Mouse (Mus musculus) gastrocnemius, adult 2 months (tissue): Measurements from ENCODE around the gene Caskin1. TPM values are rescaled to one million over a fixed set of nuclear protein-coding genes. Genes with fewer than 3 reads are reported as not detected.

ENCODE experiments used
- DNase-seq: peaks from one replicate; pipeline ENCODE4 v3.0.0; 2022
- H3K27ac ChIP-seq: fragments of 200-600 bp; 2 replicates; pipeline ENCODE4 v1.8.1; 2022; ENCODE audit warnings: mild to moderate bottlenecking
- H3K4me3 ChIP-seq: fragments of 200-600 bp; 2 replicates; pipeline ENCODE4 v1.8.1; 2022; ENCODE audit warnings: mild to moderate bottlenecking, moderate library complexity
- CTCF ChIP-seq: fragments of 200-600 bp; IDR thresholded peaks from 2 replicates; pipeline ENCODE4 v1.8.1; 2022; ENCODE audit warnings: antibody characterized with exemption, mild to moderate bottlenecking, moderate library complexity
- intact Hi-C: fragments of 180-260 bp; cut with DNase I; formaldehyde crosslinking; loops from one replicate; pipeline ENCODE4 v1.15.1; 2025
- total RNA-seq, 2 experiments: library from RNA; stranded (reverse); gene quantifications; 2 replicates each; pipeline ENCODE4 v1.2.3; 2021

Gene Caskin1
- total RNA-seq, 2 experiments from 2014 or later: 0.08 TPM; not detected in 1

DNA sequence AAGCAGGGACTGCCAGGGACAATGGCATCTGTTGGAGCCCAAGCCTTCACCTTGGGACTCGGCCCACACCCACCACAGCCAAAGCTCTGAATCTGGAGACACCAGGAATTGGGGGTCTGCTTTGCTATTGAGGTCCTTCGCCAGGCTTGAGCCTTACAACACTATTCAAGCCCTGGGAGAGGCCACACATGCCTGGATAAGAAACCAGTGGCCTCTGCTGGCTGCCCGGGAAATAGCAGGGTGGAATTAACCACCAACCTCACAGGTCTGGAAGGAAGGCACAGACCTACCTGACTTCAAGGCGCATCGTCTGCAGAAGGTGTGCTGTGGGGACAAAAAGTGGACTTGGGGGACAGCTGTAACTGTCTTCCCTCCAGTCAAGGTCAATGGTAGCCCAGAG lies 25.2 kb downstream of the Caskin1 start:
- Histone ChIP-seq H3K27ac (peak overlapping the region; percentile 80), H3K4me3 (peak overlapping the region; percentile 63)
- TF ChIP-seq CTCF: peak; percentile 77
- peak; percentile 61 for DNase-seq
- intact Hi-C loops: loop anchor here (2.0 kb wide), 1 partner anchor 15 kb away; no protein-coding TSS in a partner anchor

DNA sequence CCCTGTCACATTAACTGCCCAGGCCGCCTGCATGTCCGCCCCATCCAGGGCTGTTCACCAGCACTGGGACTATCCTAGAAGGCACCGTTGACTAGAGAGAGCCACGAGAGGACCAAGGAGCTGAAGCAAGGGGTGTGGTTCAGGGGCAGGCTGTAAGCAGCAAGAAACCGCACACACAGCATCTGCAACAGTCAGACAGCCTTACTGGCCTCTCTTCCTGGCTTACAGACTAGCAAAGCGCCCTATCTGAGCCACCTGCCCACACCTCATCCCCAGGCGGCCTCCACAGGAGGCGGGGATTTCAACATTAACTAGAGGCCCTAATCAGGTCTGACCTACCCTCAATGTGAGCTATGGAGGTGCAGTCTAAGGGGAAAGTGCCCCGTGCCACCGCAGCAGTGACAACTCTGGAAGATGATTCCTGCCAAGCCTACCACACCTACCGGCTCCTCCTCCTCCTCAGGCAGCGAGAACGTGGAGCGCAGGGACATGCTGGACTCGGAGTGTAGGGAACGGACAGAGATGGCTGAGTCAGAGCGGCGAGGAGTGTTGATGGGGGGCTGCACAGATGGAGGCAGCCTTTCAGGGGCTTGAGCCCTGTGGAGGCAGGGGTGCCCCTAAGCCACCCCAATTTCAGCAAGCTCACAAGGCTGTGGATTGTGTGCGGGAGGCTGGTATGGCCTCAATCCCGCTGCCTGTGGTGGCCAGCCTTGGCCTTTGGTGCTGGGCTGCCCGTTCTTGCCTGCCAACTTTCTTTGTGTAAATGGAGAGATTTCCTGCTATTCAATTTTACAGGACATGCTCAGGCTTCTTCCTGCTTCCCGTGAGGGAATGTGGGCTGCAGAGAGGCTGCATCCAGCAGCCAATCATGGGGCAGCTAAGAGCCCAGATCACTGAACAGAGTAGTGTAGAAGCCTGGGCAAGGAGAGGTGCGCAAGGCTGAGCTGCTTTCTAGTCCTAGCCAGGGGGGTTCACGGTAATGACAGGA lies 26.2 kb downstream of the Caskin1 start:
- DNase-seq: no peak
- Histone ChIP-seq H3K4me3 (peak overlapping the region; percentile 63), H3K27ac (peak overlapping the region; percentile 80)
- intact Hi-C loops: no loop called here
- no peak for TF ChIP-seq CTCF

DNA sequence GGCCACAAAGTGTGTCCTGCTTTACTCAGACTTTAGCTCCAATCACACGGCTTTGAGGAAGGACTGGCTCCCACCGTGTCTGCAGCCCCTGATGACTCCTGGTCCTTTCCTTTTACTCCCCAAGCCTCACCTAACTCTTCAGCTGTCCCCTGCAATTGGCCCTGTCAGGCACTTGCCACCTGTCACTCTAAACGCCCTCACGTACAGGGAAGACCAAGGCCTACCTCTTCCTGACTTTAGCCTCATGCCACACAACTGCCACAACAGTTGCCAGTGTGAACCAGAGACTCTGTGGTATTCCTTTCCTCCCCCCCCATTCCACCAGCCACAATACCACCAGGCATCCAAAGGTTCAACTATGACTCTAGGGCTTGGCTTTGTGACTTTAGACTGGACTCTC lies 32.0 kb downstream of the Caskin1 start:
- intact Hi-C loops: no loop called here
- no peak overlapping the region for H3K27ac ChIP-seq
- DNase-seq: no peak
- H3K4me3 ChIP-seq: no peak overlapping the region
- no peak for TF ChIP-seq CTCF

DNA sequence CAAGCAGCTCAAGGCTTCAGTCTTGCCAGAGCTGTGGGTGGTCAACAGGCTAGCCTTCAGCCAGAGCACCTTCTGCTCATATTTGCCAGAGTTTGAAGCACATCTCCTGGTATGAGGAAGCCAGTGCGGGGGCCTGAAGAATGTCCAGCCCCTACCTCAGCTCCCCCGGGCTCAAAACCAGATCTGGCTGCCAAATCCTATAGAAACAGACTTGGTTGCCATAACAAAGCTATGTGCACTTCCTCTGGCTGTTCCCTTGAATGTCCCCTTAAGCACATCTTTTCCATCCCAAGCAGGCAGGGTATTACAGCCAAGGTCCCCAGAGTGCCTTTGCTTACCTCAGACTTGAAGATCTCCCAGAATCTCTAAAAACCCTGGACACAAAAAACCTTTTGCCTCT lies 36.3 kb downstream of the Caskin1 start:
- intact Hi-C loops: loop anchor here (5.0 kb wide), 2 partner anchors 37 to 108 kb away; partner anchors contain the start of genes Caskin1, Nthl1 and Tsc2
- 0 out of 2 replicates have a peak overlapping the region, but pooled peaks have one; percentile 31 for H3K27ac ChIP-seq
- no peak overlapping the region for H3K4me3 ChIP-seq
- DNase-seq: no peak
- no peak for TF ChIP-seq CTCF

DNA sequence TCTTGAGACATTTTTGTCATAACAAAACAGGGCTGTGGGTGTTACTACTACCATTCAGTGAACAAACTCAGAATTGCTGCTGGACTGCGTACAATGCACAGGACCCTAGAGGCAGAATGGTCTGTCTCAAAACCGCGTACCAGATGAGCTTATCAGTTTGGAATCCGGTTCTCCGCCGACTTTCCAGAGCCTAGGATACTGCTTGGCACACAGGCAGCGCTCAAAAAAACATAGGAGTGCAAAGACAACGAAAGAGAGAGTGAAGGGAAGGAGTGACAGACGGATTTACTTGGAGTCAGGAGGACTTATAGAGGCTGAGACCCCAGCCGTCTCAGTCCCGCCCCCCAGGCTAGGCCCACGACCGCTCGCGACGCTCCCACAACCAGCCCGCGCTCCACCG lies 38.9 kb downstream of the Caskin1 start:
- Histone ChIP-seq H3K27ac (peak overlapping the region; percentile 94), H3K4me3 (peak overlapping the region; percentile 77)
- DNase-seq: no peak
- intact Hi-C loops: loop anchor here (5.0 kb wide), 2 partner anchors 40 to 105 kb away; partner anchors contain the start of genes Caskin1, Nthl1 and Tsc2
- no peak for TF ChIP-seq CTCF

DNA sequence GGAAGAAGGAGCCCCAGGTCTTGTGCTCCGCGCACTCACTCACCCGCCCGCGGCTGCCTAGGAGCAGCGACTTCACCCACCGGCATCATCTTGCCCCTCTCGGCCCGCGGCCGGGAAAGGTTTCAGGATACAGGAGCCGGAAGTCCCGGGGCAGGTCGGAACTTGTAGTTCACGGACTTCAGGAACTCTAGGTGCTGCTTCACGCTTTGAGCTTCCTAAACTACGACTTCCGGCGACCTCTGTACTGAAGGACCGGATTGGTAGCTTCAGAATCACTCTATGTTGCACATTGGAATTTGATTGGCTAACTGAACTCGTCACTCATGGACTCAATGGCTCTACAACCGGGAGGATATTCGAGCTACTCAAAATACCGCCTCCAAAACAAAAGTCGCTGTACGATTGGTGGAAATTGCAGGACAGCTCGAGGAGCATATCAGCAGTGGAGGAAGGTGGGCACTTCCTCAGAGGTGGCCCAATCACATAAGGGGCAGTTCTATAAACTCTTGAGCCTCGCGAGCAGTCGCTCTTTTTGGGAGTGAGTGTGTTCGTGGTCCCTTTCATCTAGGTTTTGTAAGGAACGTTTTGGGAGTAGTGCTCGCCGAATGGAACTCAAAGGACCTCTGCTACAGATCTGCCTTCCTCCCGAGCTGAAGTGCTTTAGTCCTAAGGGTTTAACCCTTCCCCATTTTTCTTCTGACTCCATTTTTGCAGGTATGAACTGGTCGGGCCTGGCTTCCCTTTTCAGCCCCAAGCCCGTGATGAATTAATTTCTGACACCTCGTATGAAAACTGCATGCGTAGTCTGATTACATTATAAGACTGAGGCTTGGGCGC lies 39.5 kb downstream of the Caskin1 start, which contains the start of gene Traf7:
Gene Traf7, minus strand, starts transcription at position 216 of the 837 bp plus-strand sequence.
- DNase-seq: peak; percentile 94
- TF ChIP-seq CTCF: no peak
- Histone ChIP-seq H3K27ac (peak within 1 kb of the TSS; percentile 94), H3K4me3 (peak within 1 kb of the TSS; percentile 87)
- intact Hi-C loops: loop anchor here (2.0 to 5.0 kb wide), 3 partner anchors 41 to 125 kb away; partner anchors contain the start of genes Caskin1, Nthl1 and Tsc2

DNA sequence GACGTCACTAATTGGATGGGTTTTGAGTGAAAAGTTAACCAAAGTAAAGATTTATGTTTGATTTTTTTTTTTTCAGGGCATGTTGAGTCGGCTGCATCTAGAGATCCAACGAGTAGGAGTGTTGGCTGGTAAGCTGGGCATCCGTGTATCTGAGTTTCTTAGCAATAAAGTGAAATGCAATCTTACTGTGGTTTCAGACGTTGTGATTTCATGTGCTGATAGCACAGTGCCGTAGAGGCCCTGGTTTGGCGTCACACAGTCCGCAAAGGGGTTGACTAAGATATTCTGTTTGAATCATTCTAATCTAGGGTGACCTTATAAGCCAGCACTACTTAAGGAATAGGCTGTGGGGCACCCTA lies 40.1 kb downstream of the Caskin1 start:
- peak overlapping the region; percentile 87 for H3K4me3 ChIP-seq
- intact Hi-C loops: loop anchor here (2.0 to 5.0 kb wide), 3 partner anchors 41 to 124 kb away; partner anchors contain the start of genes Caskin1, Nthl1 and Tsc2

DNA sequence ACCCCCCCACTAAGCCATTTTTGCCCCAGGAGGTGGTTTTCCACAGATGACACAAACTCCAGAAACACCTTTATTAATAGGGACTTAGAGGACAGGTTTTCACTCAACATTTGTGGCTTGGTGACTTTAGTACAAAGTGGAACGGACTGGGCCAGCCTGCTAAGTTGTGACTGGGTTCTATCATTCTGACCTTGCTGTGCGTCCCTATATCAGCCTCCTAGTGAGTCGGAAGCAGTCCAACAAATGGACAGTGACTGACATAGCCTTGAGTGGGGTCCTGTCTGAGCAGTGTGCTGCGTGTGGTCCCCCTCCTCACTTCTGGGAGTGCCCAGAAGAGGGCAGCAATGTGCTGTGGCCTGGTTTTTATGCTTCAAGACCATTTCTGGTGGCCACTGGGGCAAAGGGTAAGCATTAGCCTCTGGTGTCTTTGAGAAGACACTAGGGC lies 40.6 kb downstream of the Caskin1 start:
- intact Hi-C loops: loop anchor here (2.0 to 5.0 kb wide), 3 partner anchors 42 to 124 kb away; partner anchors contain the start of genes Caskin1, Nthl1 and Tsc2
- DNase-seq: peak; percentile 58
- H3K27ac ChIP-seq: peak overlapping the region; percentile 84
- peak overlapping the region; percentile 87 for H3K4me3 ChIP-seq
- peak; percentile 80 for TF ChIP-seq CTCF

More for the DNA sequence above, 40.1 kb downstream of the Caskin1 start:
- peak overlapping the region; percentile 84 for H3K27ac ChIP-seq
- TF ChIP-seq CTCF: no peak
- no peak for DNase-seq

DNA sequence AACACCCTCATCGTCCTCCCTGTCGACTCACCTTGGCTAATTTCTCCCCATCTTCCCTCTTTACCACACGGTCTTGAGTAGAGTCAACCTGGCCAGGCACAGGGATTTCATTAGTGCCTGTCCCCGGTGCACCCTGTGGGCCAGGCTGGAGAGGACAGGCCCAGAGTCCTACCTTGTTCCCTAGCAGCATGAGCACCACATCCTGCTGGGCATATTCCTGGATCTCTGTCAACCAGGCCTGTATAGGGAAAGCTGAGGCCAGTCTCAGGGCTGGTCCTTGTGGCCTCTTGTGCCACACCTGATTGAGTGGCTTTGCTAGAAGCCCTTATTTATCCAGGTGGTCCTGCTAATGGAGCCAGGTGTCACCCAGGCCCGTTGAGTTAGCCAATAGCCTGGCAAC lies 41.5 kb downstream of the Caskin1 start:
- DNase-seq: no peak
- no peak overlapping the region for H3K4me3 ChIP-seq
- no peak for TF ChIP-seq CTCF
- intact Hi-C loops: loop anchor here (2.0 to 5.0 kb wide), 3 partner anchors 43 to 123 kb away; partner anchors contain the start of genes Caskin1, Nthl1 and Tsc2
- no peak overlapping the region; the same call in 1 of the 2 replicates for H3K27ac ChIP-seq

DNA sequence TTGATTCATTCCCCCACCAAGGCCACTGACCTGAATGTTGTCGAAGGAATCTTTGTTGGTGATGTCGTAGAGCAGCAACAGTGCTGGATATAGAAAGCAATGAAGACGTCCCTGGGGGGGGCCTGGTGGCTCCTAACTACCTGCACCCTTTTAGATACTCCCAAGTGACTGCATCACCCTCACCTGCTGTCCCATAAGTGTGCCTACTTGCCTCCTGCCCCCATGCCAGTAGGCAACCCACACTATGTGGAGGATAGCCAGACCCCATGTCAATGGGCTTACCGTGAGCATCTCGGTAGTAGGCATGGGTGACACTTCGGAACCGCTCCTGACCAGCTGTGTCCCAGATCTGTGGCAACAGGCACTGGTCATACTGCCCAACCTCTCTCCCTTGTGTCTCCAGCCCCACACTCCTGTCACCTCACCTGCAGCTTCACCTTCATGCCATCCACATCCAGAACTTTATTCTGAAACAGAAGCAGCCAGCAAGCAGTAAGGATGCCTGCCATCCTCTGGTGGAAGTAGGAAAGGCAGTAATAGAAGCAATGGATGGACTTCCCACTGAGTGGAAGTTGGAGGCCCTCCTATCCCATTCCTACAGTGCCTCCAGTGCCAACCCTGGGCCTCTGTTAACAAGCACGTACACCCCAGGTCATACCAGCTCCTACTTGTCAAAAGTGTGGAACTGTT lies 42.1 kb downstream of the Caskin1 start:
- no peak for DNase-seq
- no peak overlapping the region for H3K27ac ChIP-seq
- intact Hi-C loops: no loop called here
- H3K4me3 ChIP-seq: no peak overlapping the region
- TF ChIP-seq CTCF: no peak

DNA sequence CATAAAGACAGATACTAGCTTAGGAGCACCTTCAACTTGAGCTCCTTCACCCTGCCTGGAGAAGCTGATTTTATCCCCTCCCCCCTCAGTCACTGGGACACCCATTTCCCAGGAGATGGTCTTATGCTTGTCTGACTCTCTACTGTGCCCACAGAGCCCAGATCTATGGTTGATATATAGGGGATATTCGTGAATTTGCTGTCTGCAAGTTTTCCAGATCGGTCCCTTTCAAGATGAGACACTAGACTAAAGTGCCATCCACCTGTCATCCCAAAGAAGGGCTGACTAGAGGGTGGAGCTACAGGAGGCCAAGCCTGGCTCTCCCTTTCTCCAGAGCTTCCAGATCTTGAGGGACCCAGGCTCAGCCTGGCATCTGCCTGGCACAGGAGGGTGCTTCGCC lies 42.7 kb downstream of the Caskin1 start:
- H3K4me3 ChIP-seq: no peak overlapping the region
- no peak overlapping the region for H3K27ac ChIP-seq
- intact Hi-C loops: no loop called here
- TF ChIP-seq CTCF: no peak
- no peak for DNase-seq
